Mouse (Mus musculus) T-helper 17 cell (primary cell): Measurements from ENCODE around the gene Zdhhc3.

ENCODE experiments used
- in situ Hi-C, 2 experiments: fragments of 300-600 bp; cut with MboI, MseI; formaldehyde crosslinking; loops; 1 replicate in 1 of 2; 2 replicates in 1 of 2; pipeline ENCODE4 v1.15.1; 2025; ENCODE audit warnings: high pct_unique_total_duplicates in 2 of 2

The Zdhhc3 gene

DNA sequence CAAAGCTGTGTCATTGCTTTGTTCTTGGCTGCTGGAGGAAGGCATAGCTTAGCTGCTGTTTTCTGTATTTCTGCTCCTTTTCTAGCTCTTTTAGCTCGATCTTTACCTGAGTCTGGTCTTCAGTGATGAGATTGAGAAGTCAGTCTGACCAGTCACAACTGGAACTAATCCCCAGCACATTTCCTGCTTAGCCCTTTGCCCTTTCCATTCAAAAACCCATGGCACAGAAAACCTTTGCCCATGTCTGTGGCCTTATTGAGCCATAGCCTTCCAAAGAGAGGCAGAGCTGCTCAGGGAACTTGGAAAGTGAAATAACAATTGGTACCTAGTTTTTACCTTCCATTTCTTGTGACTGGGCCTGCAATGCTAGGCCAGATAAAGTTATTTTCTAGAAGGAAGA lies 2.6 kb upstream of the Zdhhc3 start:
- in situ Hi-C loops, result no loop called here

DNA sequence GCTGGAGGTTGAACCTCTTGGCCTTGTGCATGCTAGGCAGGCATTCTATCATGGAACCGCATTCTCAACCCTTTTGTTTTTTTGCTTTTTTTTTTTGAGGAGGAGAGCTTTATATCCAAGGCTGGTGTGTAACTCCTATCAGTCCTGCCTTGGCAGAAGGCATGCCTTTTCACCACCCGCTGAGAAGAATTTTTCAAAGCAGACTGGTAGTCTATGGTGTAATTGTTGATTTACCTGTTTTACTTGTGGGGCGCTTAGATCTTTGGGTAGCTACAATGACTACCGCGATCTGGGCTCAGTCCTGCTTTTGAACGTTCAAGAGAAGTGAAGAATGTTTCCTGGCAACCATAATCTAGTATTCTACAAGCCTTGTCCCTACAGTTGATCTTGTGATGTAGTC lies 926 bp upstream of the Zdhhc3 start:
- in situ Hi-C loops, result no loop called here

DNA sequence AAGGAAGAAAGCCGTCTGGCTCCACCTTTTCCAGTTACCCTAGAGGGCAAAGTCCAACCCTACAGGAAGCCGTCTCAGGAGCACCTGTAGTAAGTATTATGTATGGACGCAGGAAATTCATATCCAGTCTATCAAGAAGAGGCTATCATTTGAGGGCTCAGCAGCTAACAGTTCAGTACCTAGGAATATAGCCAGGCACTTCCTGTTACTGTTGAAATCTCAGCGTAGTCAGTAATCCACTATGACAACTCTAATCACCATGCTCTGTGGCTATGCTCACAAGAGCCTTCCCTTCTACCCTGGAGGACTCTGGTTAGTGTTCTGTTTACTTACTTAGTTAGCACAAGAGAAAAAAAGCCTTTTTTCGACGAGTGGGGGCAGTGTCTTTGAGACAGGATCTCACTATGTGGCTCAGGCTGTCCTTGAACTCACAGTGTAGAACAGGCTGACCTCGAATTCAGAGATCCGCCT lies 1.2 kb downstream of the Zdhhc3 start:
- in situ Hi-C loops, result no loop called here

DNA sequence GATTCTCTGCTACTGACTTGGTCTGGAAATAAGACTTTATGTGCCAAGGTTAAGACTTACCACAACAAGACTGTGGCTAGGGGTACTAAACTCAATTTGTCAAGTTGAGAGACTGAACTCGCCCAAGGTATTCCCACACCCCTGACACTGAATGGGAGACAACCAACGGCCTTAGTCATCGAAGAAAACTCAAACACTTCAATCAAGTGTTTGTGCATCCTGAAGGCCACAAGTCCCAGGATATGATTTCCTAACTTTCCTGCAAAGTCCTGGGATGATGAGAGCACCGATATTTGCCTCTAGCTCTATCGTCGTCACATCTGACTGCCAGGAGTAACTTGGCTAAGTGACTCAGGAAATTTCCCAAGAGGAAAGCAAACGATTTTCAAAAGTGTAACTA lies 3.8 kb downstream of the Zdhhc3 start:
- in situ Hi-C loops, result no loop called here

DNA sequence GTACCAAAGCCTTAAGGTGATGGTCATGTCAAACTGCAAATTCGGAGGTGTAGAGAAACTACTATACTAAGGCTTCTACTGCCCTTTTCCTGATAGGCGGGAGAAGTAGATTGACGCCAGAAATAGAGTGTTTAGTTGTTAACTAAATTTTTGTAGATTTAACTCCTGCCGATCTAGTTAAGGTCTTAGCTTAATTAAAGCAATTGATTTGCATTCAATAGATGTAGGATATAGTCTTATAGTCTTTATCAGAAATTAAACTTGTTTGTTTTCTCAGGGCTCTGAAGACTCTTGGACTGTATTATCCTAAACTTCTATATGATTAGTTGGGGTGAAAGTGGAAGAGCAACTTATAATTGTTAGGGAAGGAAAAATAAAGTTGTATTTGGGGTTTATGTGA lies 5.8 kb downstream of the Zdhhc3 start:
- in situ Hi-C loops, result no loop called here

DNA sequence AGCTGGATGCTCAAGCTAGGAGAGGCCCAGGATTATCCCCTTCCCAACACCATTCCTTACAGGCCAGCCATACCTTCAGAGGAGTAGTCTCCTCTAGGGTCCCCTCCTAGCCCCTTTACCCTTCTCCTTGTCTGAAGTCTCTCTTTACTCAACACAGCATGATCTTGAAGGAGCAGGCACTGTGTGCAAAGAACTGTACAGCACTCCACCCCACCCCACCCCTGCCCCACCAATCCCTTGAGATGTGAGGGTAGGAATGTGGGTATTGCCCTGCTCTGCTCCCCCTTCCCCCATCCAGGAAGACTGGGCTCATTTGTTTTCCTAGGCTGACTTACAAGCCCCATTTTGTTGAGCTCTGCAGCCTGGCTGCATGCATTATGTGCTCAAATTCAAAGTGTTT lies 8.6 kb downstream of the Zdhhc3 start:
- in situ Hi-C loops, result loop anchor here in 1 of 2 experiments (5.0 kb wide), 1 partner anchor 92 kb away; no protein-coding TSS in a partner anchor

DNA sequence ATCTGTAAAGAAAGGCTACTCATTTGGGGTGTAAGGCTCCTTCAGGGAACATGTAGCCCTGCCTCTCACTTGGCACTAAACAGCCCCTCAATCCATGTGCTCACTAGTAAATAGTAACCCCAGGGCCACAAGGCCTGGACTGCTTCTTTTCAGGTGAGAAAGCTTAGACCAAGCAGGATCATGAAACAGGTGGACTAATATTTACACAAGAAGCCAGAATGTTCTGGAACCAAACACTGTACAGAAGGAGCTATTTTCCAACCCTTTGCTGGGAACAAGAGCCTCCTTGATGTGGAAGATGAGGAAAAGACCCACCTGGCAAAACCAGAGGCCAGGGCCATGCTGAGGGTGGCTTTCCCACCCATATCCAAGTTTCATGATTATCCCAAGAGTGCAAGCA lies 9.6 kb downstream of the Zdhhc3 start:
- in situ Hi-C loops, result loop anchor here in 1 of 2 experiments (5.0 kb wide), 1 partner anchor 91 kb away; no protein-coding TSS in a partner anchor

DNA sequence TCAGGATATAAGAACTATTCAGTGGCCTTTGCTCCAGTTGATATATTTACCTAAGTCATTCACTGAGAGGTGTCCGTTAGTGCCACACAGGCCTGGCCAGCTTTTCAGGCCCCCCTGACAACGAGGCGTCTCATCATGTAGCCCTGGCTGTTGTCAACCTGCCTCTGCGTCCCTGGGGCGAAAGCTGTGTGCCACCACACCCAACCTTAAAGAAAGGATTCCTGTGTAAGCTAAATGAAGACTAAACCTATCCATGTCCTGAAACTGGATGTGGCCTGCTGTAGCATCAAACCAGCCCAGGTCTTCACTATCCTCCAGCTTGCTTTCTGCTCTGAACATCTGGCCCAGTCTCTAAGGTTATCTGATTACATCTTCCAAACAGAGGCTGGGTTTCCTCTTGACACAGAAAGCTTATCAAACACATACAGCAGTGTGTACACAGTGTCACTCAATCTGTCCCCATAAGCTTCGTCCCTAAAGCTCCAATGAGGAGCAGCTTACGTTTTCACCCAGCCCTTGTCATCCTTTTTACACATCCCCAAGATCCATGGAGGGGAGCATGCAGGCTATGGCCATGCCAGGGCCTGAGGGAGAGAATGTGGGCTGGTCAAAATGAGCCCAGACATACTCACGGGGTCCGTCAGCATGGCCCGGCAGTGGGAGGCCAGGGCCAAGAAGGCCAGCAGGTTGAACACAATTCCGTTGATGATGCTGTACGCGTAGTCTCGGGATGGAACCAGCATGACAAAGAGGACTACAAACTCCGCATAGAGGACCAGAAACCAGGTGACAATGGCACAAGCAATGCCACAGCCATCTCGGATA lies 13.2 kb downstream of the Zdhhc3 start:
- in situ Hi-C loops, result loop anchor here in 1 of 2 experiments (5.0 kb wide), 1 partner anchor 88 kb away; no protein-coding TSS in a partner anchor

DNA sequence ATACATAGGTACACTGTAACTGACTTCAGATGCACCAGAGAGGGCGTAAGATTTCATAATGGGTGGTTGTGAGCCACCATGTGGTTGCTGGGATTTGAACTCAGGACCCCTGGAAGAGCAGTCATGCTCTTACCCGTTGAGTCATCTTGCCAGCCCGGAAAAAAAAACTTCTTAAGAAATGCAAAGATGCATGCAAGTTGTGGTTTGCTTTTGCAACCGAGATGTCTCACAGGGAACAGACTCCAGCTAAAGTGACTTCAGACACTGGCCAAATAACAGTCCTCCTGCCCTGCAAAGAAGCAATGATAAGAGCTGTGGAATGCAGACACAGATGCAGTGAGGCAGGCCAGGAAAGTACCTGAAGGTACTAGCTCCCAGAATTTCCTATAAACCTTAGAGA lies 22.2 kb downstream of the Zdhhc3 start:
- in situ Hi-C loops, result no loop called here

DNA sequence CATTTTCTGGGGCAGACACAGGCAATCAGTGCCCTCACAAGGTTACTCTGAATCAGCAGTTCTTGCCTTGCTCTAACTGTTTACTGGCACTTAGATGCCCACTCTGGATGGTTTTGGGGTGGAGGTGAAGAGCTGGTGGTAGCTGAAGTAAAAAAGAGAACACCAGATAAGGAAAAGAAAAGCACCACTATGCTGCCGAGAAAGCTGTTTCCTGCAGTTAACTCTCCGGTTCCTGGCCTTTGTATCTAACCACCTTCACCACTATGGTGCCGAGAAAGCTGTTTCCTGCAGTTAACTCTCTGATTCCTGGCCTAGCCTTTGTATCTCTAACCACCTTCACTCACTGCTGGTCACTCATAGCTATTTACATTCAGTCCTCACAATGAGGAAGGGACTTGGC lies 25.4 kb downstream of the Zdhhc3 start:
- in situ Hi-C loops, result no loop called here

DNA sequence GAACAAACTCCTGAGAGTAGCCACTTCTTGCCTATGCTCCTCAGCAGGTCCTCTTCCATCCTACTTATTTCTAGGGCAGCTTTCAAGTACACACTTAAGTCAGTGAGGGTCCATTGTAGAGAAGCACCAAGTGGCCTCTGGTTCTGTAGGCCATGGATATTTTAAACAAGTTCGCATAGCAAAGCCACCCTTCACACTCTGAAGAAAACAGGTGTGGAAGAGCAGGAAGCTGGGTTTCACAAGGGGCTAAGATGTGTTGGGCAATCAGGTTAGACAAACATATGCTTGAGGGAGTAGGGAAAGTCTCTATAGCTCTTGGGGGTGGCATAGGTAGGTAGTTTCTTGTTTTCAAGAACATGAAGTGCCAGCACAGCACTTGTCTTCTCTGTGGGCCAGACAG lies 27.6 kb downstream of the Zdhhc3 start:
- in situ Hi-C loops, result no loop called here

DNA sequence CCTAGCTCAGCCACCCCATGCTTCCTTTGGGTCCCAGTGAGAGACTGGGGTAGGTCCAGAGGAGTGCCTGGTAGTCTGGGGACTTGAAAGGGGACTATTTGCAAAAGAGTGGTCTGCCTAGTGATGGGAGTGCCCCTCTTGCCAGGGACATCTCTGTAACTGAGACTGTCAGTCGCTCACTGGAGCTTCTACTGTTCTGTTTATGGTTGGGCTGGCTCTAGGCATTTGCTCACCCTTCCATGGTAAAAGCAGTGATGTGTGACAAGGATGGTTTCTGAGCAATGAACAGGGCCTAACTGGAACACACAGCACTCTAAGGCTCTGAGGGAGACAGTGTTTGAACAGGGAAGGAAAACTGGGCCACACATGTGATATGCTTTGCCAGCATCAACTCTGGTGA lies 32.2 kb downstream of the Zdhhc3 start:
- in situ Hi-C loops, result loop anchor here in 1 of 2 experiments (5.0 kb wide), 1 partner anchor 88 kb away; no protein-coding TSS in a partner anchor

DNA sequence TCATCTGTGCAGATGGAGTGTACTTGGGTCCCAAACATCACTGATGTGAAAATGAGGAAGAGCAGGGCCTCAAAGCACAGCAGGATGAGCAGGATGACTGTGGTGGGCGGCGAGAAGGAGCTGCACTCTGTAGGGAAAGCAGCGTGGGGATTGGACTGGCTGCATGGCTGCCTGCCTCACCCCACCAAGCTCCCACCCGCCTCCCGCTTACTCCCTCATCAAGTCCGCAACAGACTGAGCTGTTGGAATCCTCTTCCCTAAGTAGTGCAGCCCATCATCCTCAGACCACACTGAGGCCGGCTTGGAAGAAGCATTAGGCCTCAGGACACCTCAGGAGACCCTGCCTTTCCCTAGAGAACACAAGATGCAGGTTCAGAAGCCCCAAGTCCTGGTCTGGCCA lies 32.6 kb downstream of the Zdhhc3 start:
- in situ Hi-C loops, result loop anchor here in 1 of 2 experiments (5.0 kb wide), 1 partner anchor 88 kb away; no protein-coding TSS in a partner anchor

DNA sequence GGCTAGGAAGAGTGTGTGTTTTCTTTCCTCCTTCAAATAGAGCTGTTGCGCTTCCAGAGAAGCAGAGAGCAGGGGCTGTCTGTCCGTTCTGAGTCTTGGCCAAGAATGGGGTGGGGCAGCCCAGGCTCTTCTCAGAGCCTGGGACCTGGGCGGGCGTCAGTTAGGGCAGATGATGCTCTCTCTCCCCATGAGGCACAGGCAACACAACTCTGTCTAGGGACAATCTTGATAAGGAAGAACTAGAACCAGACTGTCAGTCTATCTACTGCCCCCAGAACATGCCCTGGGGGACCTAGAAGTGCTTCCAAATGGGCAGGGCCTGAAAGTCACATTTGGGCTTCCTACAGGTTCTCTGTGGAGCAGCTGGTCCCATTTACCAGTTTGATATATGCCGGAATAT lies 33.9 kb downstream of the Zdhhc3 start:
- in situ Hi-C loops, result loop anchor here in 1 of 2 experiments (10.0 kb wide), 2 partner anchors 434 to 1316 kb away; no protein-coding TSS in a partner anchor

DNA sequence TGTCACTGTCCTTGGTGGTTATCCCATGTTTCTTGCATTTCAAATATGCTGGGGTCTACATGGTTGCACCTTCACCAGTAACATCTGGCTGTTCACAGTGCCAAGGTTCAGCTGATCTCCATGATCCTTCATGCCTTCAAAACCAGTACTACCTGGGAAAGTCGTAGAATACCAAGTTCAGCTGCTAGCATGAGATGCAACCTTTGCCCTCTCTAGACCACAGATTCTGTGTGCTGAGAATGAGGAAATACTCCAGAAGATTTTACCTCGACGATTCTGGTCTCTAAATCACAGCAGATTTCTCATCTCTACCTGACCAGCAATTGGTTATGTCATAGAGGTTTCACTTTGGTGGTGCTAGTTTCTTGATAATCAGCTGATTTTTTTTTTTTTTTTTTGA lies 52.8 kb downstream of the Zdhhc3 start:
- in situ Hi-C loops, result no loop called here

DNA sequence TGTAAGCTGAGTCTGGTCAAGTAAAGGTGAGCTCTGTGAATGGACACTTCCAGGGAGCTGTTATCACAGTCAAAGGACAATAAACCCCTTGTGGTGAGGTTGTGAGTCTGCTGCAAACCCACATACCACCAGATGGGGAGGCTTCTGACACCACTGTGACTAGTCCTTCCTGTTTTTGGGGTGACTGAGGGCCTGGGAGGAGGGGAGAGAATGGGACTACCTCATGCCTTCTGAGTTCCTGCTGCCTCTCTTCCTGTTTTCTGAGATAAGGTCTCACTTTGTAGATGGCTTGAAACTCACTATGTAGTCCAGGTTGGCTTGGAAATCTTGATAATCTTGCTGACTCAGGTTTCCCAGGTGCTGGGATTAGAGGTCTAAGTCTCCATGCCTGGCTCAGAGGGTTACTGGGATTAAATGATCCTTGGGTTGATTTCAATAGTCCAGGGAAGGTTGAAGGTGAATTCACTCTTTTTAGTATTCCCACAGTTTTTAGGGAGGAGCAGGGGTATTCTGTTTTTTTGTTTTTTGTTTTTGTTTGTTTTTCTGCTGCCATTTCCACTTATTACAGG lies 54.2 kb downstream of the Zdhhc3 start:
- in situ Hi-C loops, result no loop called here

DNA sequence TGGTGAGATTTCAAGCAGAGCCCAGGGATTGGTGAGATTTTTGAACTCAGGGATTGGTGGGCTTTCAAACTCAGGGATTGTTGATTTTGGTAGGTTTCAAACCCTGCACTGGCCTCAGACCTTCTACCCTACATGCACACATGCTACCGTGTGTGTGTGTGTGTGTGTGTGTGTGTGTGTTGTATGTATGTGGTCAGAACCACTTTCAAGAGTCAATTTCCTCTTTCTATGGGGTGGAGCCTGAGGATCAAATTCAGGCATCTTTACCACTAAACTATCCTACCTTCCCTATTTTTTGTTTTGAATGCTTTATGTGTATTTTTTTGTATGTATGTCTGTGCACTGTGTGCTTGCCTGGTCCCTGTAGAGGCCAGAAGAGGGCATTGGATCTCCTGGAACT lies 65.3 kb downstream of the Zdhhc3 start:
- in situ Hi-C loops, result no loop called here

DNA sequence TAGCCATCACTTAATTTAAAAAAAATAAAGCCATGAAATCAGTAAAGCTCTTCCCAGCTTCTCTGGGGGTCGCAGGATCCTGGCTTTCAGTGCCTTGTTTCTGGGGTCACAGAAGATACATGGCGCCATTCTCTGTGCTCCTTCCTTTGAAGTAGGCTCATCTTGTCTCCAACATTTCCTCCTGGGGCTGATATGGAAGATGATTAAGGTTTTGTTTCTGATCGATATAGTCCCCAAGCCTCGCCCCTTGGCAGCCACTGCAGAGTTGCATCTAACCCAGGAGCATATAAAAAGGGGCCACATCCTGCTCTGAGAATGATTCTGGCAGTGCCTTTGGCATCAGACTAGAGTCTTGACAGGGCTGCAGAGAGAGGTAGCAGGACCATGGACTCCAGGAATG lies 78.6 kb downstream of the Zdhhc3 start, which contains the start of gene Tgm4:
Gene Tgm4 (plus strand): TSS at position 301 of the 400 bp plus-strand sequence.
- in situ Hi-C loops, result no loop called here

DNA sequence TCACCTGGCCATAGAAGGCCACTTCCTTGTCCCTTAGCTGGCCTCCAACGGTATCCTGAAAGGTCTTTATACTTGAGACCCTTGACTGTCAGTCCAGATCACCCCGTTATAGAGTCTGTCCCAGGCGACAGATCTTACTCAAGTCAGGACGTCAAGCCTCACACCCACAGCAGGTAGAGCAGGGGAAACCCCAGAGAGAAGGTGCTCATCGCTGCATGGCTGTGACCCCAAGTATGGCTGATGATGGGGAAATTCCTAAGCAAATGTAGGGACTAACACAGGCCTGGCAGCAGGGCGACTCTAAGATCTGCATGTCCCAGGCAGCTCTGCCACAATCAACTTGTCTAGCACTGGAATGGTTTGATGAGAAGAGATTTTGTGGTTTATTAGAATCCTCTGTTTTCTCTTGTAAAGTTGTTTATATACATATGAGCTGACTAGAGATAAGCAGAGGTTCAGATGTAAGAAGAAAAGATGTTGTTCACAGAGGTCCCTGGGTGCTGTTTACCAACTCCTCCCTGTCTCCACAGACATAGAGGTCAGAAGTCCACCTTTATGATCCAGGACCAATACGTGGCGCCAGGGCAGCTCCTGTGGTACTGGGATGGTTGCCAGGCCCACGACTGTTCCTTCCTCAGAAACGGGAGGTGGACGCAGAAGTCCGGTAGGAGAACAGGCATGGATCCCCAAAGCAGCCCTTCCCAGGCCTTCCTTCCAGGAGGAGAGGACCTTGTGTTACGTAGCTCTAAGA lies 81.3 kb downstream of the Zdhhc3 start:
- in situ Hi-C loops, result no loop called here

DNA sequence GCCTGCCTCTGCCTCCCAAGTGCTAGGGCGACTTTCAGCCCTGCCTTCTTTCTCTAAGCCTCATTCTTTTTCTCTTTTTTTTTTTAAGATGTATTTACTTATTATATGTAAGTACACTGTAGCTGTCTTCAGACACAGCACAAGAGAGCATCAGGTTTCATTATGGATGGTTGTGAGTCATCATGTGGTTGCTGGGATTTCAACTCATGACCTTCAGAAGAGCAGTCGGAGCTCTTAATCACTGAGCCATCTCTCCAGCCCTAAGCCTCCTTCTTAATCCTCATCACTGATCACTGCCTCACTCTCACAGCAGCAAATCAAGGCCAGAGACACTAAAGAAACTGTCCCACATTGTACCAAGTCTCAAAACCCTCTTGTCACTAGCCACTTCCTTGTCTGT lies 88.8 kb downstream of the Zdhhc3 start:
- in situ Hi-C loops, result loop anchor here (10.0 to 25.0 kb wide), 4 partner anchors 789 to 1287 kb away; partner anchors contain the start of genes Fyco1 (in 1 of the 2) and Xcr1 (in 1 of the 2)

DNA sequence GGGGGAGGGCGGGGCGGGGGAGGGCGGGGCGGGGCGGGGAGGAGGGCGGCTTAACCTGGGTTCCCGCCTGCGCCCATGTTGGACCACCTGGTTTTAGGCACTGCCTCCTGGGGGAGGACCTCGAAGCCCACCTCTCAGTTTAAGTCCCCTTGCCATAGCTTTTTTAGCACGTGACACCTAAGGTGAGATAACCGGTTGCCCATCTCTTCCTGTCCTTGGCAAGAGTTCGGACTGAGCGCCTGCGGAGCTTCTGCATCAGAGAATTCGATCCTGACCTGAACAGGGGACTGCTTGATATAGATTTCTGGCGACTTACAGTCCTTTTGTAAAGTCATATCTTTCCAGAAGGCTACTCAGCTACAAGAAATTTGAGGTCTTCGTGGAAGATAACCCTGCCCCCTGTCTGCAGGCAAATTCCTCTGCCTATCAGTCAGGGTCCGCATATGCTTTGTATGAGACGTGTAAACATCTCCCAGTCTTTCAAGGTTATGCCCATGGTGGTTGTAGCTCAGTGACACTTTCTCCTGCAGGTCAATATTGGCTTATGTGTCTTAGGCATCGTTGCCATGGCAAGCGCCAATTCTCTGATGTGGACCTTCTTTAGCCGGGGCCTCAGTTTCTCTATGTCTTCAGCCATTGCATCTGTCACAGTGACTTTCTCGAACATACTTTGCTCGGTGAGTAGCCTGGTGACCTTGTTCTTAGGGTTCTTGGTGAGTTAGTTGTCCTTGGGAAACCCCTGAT lies 91.2 kb downstream of the Zdhhc3 start:
- in situ Hi-C loops, result loop anchor here (10.0 to 25.0 kb wide), 4 partner anchors 787 to 1285 kb away; partner anchors contain the start of genes Fyco1 (in 1 of the 2) and Xcr1 (in 1 of the 2)
